Mouse (Mus musculus): ENCODE results near the gene Cpm.

GRCm38 (mm10) chr10:117671930-117672666 lies 42.8 kb downstream of the Cpm start:
- TF ChIP-seq POLR2A (IDR thresholded peaks at IDR 0.05; ENCODE audit: extremely low read depth, insufficient read depth, low read length) (no peak), CTCF (IDR thresholded peaks at IDR 0.05; ENCODE audit: low read depth, low read length) (no peak)

Data from liver, adult 2 months (tissue).